Mouse (Mus musculus) embryo, embryonic 11.5 days (tissue): Measurements from ENCODE around the gene Id2.
A peak's percentile ranks its signal among the peaks of the same experiment; 100 is the strongest.

Experiments
- DNase-seq: peaks from one replicate; pipeline ENCODE4 v3.0.0-alpha.2; 2012; ENCODE audit warnings: low read depth, low spot score

The Id2 gene

DNA sequence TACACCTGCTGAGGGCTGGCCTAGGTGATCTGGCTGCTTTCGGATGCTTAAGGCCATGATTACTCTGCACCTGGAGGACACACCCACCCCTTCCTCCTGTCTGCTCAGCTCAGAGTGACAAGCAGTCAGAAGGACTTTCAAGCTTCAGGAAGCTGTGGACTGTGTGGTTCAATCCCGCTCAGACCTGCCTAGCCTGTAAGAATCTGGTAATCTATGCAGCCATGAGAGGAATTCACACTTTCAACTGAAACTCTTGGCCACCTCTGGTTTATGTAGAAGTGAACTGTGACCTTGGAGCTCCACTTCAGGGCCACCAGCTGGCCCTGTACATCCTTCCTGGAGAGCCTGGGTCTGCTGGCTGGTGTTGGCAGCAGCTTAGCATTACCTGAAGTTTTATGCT lies 11.9 kb upstream of the Id2 start:
- no peak for DNase-seq

DNA sequence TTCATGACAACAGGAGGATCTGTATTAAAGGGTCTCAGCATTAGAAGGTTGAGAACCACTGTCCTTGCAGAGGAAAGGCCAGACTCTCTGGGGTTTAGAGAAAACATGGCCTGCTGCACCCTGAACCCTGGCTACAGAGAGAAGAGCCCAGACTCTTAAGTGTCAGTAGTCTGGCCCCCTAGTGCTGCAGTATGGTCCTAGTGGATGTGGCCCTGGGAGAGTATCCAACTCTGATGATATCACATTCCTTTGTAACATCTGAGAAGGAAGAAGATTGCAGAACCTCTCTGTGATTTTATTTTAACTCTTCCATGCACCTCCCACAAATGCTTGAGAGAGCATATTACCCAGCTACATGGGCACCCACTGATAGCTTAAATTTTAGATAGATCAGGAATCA lies 7.6 kb upstream of the Id2 start:
- DNase-seq: no peak

DNA sequence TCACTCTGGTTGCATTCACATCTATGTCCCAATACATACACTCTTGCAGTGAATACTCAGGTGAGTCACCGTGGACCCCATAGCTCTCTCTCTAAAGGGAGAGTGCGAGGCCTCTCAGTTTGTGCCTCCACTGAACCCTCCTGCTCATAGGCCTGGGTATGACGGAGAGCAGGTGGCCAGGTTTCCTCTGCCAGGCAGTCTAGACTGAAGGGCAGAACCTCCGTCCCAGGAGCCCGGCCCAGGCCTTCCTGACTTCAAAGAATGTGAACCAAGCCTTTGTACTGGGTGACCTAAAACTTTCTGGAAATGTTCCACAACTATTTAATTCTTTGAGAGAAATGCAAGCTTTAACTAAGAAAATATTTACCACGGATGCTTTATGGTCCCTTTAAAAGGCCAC lies 7.0 kb upstream of the Id2 start:
- no peak for DNase-seq

DNA sequence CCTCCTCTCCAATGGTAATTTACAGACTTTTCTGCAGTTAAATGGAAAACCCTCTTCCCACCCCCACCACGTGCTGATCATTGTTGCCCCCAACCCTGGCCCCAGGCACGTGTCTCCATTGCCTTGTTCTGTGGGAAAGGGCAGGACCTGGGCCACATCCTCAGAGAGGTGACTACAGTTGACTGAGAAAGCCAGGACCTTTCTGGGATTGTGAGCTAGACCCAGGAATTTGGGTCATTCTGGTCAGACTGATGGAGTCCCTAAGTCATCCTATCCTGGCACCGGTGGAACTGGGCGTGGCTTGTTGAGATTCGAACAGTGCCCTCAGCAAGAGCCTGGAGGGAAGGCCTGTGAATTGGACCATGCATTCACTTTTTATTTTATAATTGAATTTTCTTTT lies 4.4 kb upstream of the Id2 start:
- DNase-seq: no peak

DNA sequence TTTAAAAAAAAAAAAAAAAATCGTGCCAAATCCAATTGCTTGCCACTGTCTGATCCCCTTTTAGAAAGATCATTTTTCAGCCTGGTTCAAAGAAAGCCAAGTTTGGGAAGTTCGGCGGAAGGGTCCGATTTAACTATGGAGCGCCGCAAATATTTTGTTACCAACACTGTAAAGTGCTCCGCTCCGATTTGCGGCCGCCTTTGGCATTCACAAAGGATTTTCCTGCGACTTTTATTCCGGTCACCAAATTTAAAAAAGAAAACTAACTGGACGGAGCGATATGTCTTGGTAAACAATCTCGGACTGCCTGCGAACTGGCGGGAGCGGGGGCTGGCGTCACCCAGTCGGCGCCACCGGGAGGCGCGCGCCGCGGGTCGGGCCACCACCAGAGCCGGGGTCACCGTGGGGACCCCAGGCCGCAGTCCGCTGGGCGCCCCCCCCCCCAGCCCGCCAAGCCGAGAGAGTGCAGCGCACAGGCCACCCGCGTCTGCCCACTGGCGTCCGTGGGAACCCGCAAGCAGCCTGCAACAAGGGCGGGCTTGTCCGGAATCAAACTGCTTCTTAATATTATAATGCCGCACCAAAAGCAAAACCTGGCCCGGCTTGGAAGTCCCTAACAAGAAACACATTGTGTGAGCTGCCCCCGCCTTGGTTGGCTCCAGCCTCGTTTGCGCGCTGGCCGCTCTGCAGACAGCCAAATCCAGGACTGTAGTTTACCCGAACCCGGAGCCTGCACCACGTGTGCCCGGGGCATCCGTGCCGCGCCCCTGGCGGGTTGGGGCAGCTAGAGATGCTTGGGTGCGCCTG lies 3.7 kb upstream of the Id2 start:
- DNase-seq: no peak

DNA sequence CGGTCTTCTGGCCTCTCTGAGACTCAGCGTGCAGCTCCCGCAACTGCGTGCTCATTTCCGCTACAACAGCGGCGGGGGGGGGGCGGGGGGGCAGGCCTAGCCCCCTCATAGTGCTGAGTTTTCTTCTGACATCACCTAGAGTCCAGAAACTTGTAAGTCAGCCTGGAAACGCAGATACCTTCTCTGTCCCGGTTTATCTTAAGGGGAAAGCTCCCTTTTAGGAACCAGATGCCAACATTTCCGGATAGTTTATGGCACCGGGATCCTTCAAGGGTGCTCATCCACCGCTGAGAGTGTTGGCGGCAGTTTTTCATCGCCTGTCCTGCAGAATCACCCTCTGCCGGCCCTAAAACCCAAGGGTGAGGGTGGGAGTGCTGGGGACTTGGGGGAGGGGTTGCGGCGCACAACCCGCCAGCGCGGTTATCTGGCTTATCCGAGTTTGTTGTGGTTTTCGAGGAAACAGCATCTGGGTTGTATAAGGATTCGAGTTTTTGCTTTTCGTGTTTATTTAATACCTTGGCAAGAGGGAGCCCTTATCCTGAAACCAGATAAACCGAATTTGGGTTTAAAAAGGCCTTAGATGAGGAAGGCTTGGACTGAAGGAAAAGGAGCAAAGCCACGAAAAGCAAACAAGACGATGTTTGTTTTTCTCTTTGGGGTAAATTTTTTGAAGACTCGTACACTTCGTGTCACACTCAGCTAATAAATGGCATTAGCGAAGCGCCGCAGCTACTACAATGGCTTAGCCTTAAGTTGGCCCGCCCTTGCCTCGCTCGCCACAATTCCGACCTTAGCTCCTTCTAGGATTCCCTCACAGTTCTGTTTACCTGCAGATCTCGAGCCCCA lies 2.8 kb upstream of the Id2 start:
- DNase-seq: no peak

DNA sequence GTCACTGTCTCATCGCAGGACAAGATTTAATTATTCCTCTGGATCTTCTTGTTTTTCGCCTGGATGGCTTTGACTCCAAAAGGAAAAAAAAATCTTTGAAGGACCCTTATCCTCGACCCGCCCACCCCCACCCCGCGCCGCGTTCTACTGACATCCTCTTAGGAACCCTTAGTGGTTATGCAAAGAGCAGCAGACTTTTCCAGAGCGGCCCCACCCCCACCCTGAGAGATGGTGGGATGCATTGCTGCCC lies 2.3 kb upstream of the Id2 start:
- DNase-seq: no peak

DNA sequence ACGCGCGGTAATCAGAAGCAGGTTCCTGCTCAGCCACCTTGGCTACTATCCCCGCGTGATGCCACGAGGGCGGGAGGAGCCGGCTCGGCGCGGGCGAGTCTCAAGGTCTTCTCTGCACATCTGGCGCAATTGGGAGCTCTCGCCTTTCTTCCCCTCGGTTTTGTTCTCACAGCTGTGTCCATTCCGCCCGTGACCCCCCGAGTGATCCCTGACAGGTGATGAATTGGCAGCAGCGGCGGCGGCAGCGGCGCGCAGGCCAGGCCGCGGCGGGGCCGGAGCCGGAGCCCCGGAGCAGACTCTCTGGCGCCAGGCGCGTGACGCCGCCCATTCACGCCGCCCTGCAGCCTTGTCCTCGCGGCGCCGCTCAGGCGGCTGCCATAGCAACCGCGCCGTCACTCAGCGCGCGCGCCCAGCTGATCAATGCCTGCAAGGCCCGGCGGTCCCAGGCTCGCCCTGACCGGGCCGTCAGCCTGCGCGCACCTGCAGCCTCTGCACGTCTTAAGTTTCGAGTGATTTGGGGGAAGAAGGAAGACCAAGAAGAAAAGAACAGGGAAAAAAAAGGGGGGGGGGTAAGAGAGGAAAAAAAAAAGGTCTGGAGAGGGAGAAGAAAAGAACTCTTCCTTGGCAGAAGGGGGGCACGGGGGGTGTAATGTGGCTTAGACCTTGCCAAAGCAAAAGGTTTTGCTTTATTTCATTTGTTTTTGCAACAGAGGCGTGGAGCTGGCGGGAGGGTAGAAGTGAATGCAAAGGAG lies 1.8 kb upstream of the Id2 start:
- peak; percentile 91 for DNase-seq

DNA sequence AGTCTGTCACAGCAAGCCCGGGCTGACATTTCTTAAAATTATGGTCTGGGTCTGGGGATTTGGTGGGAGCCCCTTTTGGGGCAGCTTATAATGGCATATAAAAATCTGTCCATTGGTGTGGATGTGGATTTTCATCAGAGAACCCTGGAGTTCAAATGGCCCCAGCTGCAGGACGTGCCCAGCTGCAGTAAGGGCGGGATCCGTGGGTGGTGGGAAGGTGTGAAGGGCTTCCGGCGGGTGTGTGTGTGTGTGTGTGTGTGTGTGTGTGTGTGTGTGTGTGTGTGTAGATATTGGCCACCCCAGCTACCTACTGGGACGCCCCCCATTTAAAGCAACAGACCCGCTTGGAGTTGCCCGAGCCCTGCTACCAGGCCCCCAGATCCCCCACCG lies 1.2 kb upstream of the Id2 start:
- DNase-seq: no peak

DNA sequence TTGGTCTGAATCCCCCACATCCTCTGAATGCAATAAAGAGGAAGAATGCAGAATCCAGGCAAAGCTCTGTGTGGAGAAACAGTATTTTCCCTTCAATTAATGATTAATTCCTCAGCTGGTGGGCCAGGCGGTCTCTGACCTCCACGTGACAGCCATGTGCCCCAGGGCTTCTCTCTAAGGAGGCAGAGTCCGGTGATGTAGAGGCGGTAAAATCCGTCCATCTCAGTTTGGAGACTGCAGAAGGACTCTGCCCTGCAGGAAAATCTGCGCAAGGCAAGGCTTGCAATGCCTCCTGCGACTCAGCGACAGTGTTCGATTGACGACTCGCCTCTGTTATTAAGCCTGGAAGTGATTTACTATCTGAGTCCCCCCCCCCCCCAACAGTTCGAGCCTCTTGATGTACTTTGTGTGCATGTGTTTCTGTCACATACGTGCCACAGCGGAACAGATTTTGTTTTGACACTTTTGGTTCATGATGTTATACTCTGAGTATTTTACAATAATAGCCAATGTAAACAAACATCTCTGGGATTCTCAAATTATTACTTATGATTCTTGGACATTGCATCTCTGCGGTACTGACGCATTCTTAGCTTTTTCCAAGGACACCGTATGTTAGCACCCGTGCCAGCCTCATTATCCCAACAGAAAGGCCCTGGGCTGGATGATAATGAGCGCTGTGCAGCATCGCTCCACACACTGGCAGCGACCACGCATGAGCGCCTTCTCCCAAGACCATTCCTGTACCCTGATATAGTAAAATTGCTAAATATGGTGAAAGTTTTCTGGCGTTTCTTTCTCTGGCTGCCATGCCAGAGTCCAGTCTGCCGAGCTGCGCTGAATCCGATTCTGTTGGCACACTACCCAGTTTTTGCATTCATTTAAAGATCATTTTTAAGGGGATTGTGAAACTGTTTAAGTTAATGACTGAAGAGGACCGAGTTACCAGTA lies 545 bp upstream of the Id2 start:
- DNase-seq: peak; percentile 29

DNA sequence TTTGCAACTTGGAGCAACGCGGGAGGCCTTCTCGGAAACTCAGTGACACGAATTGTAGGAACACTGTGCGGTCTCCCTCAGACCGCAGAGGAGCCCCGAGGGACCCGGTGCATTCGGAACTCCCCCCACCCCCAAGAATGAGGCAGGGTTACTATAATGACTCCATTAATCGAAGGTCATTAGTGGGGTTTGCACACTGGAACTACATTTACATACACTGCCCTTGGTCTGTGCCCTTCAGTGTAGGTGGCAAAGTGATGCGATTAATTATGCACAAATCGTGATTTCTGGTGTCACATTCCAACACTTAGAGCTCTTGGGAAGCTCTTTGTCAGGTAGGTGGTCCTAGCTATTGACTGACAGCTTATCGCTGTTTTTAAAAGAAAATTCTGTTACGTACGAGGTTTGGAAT lies 294 bp downstream of the Id2 start:
- no peak for DNase-seq

DNA sequence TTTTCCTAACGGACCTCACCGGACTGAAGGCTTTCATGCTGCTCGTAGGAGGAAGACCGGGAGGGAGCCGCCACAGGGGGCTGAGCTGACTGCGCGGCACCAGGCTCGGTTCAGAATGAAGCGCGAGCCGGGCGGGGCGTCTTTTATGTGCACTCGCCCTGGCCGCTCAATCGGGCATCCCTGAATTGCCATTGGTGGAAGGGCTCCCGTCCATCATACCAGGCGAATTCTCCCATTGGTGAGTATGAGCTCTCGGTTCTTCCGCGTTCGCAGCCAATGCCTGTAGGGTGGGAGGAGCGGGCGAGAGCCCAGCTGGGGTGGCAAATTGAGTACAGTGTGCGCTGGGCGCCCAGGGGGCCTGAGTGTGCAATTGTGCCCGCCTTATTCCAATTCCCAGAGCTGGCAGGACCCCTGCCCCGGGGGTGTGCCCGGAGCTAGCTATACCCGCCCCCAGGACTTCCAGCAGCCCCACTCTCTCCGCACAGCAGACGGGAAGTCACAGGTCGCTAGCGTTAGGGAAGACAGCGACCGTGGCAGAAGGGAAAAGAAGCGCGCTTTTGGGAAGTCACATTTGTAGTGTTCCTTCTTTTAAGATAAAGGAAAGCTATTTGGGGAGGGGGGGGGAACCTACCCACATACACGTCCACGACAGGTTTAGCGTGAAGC lies 833 bp downstream of the Id2 start:
- DNase-seq: peak; percentile 93

DNA sequence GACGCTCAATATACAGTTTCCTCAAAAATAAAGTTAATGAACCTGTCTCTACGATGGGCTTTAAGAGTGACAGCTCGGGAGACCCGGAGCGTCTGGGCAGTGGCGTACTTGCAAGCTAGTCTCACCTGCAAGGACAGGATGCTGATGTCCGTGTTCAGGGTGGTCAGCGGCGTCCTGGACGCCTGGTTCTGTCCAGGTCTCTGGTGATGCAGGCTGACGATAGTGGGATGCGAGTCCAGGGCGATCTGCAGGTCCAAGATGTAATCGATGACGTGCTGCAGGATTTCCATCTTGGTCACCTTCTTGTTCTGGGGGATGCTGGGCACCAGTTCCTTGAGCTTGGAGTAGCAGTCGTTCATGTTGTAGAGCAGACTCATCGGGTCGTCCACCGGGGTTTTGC lies 1.4 kb downstream of the Id2 start:
- DNase-seq: no peak

DNA sequence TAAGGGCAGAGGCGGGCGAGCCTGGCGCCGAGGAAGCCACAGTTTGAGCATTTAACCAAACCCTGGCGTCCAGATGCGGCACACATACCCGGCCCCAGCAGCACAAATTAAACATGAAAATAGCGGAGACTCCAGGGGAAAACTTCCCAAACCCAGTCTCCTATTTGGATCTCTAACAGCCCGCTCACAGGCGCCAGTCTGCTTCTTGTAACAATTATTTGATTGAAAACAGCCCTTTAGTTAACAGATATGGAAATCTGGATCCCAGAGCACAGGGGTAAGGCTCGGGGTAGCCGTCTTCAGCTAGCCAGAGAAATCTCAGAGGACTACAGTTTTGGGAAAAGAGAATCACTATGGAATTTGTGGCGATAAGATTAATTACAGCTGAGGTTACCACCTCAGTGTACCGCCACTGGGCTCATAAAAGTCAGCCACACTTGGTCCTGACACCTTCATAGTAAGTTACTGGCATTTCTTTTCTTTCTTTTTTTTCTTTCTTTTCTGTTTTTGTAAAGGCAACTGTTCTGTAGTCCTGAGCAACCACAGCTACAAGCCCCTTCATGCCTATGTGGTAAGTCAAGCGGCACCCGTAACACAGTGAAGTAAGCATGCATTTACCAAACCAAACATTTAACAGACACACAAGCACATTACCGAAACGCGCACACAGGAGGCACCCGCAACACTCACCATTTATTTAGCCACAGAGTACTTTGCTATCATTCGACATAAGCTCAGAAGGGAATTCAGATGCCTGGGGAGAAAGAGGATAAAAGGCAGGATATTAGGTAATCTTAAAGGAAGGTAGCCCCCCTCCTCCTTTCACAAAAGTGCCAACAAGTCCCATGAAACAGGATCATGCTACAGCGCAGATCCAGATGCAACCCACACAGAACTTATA lies 2.1 kb downstream of the Id2 start:
- no peak for DNase-seq

DNA sequence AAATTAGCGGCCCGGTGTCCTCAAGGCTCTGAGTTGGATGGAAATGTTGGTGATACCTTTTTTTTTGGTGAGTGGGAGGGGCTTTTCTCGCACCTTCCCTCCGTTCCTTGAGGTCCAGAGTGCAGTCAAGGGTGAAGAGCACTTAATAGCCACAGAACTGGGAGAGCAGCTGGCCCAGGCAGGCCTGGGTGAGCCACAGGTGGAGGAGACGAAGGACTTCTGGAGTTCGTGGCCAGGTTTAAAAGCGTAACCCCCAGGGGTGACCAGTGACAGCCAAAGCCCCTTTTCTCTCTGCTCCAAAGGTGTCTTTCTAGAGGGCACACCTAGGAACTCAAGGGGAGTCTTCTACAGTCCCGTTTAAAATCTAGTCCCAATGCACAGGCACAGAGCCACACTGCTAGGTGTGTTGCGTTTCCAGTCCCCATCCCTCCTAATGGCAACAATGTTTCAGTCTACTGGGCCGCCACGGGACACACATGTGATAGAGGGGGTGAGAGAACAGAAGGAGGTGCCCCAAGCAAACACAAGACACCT lies 3.6 kb downstream of the Id2 start:
- DNase-seq: no peak

DNA sequence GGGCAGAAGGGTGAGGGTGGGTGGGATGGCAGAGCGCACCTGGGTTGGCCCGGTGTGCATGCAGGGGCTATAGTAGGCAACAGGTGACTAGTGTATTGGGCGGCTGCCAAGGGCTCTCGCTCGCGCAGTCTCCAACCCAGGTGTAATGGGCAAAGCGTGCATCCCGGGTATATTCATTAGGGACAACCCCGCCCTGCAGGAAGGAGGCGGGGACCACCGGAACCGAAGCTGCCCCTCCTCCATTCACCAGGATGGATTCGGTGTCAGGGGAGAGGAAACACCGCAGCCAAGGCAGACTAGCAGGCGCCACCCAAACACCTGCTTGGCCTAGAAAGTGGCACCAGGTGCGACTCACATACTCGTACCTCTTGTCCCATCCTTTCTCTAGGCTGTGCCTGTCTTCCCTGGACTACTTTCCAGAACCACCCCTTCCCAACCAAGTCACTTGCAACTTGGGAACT lies 4.2 kb downstream of the Id2 start:
- DNase-seq: peak; percentile 46

DNA sequence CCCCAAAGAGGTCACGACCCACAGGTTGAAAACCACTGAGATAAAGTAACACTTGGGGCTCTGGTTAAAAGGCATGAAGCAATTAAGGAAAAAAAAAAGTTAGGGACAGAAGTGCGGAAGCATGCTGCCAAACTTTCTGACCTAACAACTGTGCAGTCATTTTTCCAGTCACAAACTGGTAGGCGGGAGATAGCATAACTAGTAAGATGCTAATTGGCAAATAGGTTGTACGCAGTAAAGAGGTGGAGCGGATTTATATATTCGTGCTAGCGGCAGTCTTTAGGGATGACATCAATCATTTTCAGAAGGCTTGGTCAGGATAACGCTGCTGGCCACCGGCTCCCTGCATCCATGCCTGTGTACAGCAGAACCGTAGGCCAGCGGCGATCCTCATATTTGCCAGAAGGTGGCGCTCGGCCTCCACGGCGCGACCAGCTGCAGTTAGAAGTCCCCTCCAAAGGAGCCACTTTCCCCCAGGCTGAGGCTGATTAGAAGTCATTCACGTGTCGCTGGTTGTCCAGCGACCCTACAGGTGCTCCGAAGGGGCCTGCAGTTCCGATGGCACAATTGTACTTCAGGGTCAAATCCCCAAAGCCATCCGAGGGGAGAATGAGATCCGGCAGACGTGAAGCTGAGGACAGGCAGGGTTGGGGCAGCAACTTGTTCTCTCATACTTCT lies 4.8 kb downstream of the Id2 start:
- peak; percentile 86 for DNase-seq

DNA sequence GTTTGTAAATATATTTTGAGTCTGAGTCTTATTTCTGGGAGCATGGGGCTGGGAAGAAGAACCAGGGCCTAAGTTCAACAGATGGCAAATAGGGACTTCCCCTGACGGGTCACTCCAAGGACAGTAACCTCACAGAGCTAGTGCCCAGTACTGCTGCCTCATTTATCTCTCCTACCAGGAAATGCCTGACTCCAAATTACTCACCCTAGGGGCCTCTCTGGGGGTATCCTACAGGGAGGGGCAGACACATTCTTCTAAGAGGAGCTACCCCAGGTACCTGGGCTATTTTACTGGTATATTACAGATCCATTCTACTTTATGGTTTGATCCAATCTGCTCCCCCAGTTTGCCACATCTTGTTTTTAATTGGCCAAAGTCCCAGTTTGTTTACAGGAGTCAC lies 7.5 kb downstream of the Id2 start:
- DNase-seq: no peak

DNA sequence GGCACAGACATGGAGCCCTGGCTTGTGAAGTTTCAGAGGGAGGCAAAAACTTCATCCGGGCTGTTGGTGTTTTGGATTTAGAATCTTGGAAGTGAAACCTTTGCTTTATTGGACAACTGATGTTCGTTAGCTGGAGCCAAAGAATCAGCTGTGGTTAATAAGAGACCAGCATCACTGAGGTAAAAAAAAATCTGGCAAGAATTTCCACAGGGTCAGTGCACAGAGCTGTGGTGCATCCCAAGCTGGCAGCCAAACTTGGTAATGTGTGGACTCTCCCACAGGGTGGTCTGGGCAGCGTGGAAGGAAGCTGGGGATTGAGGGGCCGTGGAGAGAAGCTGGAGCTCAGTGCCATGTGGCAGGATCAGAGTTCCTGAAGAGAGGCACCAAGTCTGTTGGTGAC lies 10.0 kb downstream of the Id2 start:
- no peak for DNase-seq
